Mouse (Mus musculus) cerebellum, adult 9-10 months (tissue): ENCODE results near the gene Slc25a20.

Experiments
- DNase-seq: peaks from one replicate; pipeline ENCODE4 v3.0.0; 2022

Slc25a20 gene

DNA sequence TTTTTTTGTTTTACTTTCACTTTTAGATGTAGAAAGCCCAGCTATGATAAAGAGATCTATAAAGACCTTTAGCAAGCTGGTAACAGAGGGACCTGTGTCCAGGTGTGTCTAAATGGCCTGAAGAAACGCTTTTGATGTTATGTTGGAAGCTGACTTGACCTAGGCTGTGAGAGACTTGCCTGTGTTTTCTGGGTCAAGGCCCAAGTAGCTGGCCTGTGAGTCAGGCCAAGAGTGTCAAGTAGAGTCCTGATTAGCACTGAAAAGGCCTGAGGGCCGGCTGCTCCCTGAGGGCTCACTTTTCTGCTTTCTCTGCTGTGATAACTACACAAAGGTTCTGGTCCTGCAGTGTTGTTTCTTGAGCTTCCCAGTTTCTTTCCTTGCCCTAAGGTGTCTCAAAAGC, 25.8 kb downstream of the Slc25a20 start:
- DNase-seq = no peak

DNA sequence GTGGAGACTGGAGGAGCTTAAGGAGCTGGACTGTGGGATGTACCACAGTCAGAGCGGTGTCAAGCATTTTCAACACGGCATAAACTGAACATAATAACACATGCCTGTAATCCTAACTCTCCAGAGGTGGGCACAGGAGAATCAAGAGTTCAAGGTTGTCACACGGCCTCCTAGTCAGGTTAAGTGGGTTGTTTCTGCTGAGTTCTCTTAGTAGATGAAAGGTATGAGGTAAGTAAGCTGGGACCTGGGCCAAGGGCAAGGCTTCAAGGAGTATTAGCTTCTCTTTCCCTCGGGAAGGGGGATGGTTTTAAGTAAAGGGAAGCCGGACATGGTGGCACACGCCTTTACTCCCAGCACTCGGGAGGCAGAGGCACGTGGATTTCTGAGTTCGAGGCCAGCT, 26.6 kb downstream of the Slc25a20 start:
- DNase-seq = no peak

DNA sequence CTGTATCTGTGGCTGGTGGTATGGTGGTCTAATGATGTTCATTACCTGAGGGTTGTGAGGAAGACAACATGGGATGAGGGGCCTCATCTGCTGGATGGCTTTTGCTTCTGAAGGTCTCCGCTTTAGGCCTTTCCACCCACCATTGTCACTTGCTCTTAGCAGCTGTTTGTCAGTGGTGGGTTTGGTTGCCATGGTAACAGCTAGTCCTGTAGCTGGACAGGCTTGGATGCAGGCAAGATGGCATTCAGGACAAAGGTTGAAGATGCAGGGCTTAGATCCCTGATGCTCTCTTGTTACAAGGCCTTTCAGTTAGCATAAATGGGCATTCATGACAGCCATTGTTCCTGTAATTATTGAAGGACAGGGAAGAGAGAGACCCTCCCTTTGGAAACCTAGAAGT, 27.2 kb downstream of the Slc25a20 start, which contains the start of gene Prkar2a:
TSS of gene Prkar2a (plus strand) at position 209 of the 400 bp plus-strand sequence.
- no peak for DNase-seq

DNA sequence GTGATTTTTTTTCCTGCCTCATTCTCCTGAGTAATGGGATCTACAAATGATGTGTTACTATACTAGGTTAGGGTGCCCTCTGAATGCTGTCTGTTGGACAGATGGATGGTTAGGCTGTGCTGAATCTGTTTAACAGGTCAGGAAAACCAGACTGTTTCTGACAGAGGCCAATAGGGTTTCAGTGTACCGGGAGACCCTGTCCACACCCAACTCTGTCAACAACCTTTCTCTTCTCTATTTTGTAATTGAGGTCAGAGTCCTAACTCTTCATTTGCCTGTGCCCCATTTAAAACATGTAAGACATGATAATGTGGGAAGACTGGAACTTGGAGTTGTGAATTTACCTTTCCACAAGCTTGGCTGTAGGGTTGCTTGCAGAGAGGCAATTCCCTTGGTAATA, 28.1 kb downstream of the Slc25a20 start:
- DNase-seq = no peak

DNA sequence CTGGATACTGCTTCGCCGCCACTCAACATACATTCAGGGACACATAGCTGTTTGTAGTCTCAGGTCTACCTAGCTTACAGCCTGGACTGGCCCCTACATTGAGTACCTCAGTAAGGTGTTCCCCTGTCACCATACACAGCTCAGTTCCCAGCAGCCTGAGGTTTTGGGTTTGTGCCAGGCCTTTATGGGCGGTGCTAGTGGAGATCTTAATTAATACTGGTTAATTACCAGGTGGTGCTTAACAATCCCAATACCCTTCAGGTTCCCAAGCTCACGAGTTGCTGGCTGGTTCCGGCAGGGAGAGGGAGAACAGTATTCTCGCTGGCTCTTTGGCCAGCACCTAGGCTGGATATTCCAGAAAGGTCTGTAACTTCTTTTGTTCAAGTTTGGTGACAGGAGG, 29.0 kb downstream of the Slc25a20 start:
- peak; percentile 50 for DNase-seq

DNA sequence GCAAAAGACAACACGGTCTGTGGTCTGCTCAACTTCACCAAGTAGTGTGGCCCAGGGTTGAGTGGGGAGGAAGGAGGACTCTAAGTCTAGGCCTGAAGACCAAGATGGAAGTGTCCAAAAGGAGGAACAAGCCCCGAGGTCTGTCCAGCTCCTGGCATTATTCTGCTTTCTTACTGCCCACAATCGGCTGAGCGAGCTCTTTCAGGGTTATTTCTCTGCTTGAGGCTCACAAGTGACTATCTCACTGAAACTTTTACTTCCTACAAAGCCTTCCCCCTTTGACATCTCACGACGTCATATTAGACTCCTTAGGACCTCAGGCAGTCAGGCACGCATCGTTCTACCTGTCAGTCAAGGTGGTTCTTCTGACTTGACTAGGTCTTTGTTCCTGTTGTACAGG, 29.5 kb downstream of the Slc25a20 start:
- DNase-seq = peak; percentile 38

DNA sequence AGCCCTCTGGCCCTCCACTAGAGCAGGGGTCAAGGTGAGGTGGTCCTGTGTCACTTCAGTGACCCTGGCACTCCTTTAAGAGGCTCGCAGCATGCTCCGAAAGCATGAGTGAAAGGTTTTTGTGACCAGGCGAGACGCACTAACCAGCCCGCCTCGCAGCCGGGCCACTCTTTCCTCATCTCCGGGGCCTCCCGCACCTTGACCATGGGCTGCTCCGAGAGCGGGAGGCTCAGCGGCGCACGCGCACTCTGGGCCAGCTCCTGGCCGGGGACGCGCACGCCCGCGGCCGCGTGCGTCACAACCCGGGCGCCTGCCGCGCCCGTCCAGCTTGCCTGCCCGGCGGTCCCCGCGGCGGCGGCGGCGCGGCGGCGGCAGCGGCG, 29.9 kb downstream of the Slc25a20 start:
- DNase-seq = peak; percentile 90

DNA sequence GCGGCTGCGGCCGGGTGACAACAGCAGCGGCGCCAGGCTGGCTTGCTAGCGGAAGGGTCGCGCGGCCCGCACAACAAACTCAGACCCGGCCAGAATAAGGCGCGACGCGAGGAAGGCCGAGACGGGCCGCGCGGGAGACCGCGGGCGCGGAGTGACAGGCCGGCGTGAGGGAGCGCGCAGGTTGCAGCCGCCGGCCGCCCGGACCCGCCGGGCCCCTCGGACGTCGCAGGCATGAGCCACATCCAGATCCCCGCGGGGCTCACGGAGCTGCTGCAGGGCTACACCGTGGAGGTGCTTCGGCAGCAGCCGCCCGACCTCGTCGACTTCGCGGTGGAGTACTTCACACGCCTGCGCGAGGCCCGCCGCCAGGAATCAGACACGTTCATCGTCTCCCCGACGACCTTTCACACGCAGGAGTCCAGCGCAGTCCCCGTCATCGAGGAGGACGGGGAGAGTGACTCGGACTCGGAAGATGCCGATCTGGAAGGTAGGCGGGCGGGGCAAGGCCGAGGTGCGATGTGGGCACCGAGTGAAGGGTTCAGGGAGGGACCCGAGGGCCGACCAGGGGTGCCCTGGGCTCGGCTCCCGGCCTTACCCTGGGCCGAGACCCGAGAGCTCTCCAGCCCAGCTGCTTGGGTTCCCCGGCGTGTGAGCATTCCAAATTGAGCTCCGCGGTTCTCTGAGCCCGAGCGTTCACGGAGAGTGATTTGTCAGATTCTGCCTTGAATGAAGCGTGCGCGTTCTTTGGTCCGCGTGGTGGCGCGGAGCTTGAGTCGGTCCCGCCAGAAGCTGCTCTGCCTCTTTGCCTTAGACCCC, 30.5 kb downstream of the Slc25a20 start:
- peak; percentile 59 for DNase-seq

DNA sequence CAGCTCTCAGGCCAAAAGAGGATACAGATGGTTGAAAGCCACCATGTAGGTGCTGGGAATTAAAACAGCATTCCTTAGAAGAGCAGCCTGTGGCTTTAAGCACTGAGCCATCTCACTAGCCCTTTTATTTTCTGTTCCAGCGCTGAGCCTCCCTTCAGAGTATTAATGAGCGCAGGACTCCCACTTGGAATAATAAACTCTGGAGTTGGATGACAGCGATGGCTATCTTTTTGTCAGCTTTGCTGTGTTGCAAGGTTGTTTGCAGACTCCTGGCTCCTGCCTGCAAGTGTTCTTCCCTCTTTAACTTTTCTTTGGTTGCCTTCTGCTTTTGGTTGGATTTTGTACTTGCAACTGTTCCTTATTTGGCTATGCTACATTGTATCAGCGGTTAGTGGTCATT, 32.1 kb downstream of the Slc25a20 start:
- no peak for DNase-seq

DNA sequence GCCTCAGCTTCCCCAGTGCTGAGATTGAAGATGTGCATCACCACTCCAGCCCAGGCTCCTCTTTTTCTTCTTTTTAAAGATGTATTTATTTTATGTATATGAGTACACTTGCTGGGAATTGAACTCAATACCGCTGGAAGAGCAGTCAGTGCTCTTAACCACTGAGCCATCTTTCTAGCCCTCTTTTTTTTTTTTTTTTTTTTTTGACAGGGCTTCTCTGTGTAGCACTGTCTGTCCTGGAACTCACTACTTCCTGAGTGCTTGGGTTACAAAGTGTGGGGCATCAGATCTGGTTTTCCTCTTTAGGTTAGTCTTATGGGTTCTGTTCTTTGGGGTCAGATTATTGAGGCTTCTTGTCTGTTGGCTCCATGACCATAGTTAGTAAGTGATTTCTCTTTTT, 32.6 kb downstream of the Slc25a20 start:
- no peak for DNase-seq

DNA sequence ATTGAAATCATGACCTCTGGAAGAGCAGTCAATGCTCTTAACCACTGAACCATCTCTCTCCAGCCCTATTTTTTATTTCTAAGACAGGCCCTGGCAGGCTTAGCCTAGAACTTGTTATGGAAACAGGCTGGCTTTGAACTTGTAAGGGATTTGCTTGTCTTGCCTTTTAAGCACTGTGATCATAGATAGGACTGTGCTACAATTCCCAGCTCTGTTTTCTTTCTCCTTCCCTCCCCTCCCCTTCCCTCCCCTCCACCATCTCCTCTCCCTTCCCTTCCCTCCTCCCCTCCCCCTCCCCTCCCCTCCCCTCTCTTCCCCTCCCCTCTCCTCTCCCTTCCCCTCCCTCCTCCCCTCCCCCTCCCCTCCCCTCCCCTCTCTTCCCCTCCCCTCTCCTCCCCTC, 40.6 kb downstream of the Slc25a20 start:
- DNase-seq = no peak

DNA sequence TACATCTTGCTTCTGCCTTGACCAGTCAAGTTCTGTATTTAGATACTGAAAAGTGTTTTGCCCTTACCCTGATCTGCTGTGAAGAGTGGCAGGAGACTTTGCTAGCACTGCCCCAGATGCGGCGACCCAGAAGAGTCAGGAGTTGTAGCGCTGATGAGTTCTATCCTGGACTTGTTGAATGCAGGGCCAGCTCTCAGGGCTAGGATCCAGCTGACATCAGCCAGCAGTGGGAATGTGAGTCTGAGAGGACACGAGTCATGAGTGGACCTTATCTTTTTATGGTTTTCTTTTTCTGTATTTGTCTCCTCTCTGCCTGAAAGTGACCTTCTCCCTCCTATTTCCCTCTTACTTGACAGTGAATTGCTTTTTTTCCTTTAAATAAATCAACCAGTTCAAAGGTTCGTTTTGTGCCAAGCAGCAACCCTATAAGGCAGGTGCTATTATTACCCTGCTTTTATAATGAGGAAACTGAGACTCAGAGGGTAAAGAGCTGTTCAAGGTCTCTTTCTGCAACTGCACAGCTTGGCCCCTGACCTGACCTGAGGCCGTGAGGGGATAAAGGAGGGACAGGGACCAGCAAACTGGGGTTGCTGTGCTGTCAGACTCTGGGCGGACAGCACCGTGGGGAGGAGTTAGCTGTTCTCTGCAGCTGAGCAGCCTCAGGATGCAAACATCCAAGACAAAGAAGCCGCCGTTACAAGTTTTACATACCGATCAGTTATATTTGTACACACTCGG, 41.7 kb downstream of the Slc25a20 start:
- DNase-seq = no peak

DNA sequence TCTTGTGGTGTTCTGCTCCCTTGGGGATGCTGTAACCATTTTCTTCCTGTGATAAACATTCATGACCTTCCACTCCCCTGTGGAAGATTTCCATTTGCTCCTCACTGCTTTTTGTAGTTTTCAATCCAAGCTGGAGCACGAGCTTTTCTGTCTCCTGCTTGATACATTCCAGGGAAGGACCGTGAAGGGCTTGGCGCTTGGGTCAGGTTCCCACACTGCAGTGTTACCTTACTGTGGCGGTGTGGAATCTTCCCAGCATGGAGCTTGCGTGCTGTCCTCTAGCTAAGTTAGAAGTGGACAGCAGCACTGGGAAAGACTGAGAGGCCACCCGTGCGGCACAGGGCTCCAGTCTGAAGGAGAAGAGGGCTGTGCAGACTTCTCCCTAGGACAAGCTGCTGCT, 42.7 kb downstream of the Slc25a20 start:
- DNase-seq = no peak

DNA sequence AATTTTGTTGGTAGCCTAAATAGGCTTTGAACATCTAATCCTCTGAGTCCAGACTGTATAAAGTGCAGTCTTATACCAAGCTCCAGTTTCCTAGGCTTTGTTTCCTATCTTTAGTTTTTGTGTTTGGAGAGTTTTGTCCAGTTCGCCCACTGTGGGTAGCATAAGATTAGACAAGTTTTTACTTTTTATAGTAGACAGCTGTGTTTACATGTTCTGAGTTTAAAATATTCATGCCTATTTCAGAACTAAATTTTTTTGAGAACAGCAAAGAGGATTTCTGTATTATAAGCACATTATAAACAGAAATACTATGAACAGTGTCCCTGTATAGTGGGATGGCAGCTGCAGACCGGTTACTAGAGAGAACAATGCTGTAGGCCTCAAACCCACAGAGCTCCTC, 45.3 kb downstream of the Slc25a20 start:
- DNase-seq = no peak

DNA sequence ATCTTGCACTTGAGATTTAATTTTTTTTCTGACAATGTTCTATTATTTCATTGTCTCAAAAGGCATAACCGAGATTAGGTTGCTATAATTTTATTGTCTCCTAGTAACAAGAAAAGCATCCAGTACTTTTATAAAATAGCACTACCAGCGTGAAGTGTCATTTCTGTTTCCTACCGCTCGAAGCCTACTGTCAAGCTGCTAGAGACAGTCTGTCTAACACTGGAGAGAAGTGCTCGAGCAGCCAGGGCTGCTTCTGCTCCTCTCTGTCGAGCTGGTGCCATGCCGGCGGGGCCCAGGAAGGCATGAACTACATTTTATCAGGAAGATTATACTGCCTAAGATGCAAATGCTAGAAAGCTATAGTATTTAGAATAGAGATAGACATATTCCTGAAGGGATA, 46.9 kb downstream of the Slc25a20 start:
- no peak for DNase-seq

DNA sequence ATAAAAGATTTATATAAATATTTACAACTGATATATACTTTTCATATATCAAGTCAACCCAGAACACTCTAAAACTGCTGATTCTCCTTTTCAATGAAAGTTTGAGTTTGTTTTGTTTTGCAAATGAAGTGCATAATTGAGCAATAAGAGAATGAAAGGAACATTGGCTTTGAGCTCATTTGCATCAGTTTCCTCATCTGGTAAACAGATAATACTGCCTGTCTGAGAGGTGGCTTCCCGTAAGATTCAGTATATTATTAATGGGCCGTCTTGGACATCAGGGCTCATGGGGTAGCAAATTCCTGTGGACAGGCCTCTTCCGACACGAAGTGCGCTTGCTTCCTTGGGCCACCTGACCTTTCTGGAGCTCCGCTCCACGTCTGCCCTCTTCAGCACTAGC, 48.9 kb downstream of the Slc25a20 start:
- no peak for DNase-seq

DNA sequence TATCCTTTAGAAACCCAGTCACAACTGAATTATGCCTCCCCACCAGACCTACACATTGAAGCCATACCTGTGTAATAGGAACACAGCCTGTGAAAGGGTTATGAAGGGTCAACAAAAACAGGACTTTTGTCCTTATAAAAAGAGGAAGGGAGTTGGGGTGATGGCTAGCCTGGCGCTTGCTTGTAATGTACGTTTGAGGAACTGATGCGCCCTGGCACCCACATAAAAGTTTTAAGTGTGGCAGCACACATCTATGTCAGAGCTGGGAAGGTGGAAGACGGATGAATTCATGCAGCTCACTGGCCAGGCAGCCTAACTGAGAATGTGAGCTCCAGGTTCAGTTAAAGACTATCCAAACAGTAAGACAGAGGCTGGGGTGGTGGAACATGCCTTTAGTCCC, 54.3 kb downstream of the Slc25a20 start:
- no peak for DNase-seq

DNA sequence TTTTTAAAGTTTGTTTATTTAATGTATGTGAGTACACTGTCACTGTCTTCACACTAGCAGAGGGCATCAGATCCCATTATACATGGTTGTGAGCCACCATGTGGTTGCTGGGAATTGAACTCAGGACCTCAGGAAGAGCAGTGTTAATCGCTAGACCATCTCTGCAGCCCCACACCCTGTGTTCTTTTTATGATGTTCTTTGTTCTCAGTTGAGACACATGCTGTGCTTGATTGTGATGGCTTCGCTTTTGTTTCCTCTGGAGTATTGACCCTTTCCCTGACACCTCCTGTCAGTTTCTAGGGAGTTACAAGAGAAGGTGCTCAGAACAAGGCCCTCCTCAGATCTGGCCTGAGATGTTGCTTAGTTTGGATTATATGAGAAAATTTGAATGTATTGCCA, 61.9 kb downstream of the Slc25a20 start:
- no peak for DNase-seq

DNA sequence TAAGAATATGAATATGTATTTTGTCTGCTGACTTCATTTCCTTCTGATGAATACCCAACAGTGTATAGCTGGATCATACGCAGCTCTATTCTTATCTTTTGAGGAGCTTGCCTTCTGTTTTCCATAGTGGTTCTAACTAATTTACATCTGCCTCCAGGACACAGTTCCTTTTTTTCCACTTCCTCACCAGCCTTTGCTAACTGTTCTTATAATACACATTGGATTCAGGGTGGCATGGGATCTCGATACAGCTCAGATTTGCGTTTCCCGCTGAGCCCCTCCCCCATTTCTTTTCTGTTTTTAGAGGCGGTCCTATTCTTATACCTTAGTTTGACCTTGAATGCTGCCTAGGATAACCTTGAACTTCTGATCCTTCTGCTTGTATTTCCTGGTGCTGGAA, 64.2 kb downstream of the Slc25a20 start:
- no peak for DNase-seq

DNA sequence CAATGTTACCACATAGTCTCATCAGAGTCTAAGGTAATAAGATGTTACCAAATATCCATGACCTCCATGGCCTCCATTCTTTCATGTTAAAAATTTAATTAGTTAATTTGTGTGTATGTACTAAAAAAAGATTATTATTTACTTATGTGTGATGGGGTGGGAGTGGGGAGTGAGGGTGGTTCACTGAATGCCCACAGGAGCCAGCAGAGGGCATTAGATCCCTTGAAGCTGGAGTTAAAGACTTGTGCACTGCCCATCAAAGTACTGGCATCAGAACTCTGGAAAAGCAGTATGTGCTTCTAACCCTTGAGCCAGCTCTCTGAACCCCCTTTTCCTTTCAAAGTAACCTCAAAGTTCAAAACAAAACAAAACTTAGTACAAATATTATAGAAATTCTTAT, 67.2 kb downstream of the Slc25a20 start:
- no peak for DNase-seq

DNA sequence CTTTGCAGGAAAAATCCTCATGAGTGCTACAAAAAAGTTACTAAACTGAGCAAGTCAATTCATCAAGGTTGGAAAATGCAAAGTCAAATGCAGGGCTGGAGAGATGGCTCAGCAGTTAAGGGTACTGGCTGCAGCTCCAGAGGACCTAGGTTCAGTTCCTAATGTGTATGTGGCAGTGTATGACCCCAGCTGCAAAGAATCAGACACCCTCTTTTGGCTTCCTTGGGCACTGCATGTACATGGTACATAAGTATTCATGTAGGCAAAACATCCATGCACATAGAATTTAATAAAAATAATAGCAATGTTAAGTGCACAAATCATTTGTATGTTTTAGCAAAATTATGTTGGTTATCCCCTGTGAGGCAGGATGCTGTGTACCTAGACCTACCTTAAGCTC, 70.6 kb downstream of the Slc25a20 start:
- no peak for DNase-seq
